Mouse (Mus musculus) embryo, embryonic 11.5 days (tissue): ENCODE measurements around the gene Polh.

Source experiments
- DNase-seq: peaks from one replicate; pipeline ENCODE4 v3.0.0-alpha.2; 2012; ENCODE audit warnings: low read depth, low spot score

The Polh gene

DNA sequence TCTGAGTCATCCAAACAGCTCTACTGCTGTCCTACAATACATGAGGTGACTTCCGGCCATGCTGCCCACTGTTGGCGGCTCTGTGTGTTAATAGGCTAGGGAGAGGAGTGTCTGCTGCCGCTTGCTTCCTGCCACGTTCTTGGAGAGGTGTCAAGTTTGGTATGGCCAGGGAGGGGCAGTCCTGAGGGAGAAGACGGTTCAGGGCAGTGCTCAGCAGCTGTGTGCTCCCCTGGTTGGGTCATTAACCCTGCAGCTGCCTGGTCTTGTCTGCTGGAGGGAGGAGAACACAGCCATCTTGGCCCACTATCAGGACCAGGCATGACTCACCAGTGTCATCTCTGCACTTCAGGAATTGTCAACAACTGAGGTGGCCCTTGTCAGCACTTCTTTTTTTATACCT is 34.1 kb downstream of the Polh start:
- no peak for DNase-seq

DNA sequence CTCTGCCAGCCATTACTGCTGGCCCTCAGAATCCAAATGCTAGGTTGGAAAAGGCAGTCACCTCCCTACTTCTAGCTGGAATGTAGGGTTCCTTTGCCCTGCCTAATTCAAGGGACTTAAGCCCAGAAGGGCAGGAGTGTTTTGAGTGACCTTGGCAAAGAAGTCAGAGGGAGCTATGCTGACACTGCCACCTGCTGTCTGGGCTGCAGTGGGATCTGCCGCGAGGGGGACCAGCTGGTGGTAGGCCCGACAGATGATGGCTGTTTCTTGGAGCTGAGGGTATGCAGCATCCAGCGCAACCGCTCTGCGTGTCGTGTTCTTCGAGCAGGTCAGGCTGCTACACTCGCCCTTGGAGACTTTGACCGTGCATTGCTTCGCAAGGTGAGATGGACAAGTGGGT is 35.4 kb downstream of the Polh start:
- no peak for DNase-seq

DNA sequence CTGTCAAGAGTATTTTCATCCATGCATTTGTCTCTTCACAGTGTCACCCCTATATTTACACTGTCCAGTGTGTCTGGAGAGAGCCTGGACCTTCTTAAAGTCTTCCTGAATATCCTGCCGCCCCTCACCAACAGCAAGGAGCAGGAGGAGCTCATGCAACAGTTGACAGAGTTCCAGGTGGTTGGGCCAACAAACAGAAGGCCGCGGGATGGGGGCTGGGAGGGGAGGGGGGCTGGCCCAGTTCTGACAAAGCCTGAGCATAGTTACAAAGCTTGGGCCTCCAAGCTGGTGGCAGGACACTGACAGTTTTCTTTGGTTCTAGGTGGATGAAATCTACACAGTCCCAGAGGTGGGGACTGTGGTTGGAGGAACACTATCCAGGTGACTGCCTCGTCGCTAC is 36.2 kb downstream of the Polh start:
- no peak for DNase-seq

DNA sequence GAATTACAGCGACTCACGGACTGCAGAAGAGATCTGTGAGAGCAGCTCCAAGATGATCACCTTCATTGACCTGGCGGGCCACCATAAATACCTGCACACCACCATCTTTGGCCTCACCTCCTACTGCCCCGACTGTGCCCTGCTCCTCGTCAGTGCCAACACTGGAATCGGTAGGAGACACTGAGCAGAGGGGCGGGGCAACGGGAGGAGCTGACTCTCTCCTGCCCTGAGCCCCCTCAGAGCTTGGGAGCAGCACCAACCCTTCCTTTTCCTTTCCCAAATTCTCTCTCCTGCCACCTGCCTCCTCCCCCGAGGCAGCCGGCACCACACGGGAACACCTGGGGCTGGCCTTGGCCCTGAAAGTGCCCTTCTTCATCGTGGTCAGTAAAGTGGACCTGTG is 37.0 kb downstream of the Polh start:
- DNase-seq = no peak

DNA sequence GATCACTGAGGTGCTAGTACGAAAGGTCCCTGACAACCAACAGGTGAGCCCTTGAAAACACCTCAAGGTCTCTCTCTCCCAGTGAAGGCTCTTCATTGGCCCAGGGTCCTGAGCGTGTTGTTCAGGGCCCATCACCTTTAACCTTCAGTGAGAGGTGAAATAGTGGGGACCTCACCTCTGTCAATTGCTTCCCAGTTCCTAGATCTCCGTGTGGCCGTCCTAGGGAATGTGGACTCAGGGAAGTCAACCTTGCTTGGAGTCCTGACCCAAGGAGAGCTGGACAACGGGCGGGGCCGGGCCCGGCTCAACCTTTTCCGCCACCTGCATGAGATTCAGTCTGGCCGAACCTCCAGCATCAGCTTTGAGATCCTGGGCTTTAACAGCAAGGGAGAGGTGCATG is 37.7 kb downstream of the Polh start:
- no peak for DNase-seq

DNA sequence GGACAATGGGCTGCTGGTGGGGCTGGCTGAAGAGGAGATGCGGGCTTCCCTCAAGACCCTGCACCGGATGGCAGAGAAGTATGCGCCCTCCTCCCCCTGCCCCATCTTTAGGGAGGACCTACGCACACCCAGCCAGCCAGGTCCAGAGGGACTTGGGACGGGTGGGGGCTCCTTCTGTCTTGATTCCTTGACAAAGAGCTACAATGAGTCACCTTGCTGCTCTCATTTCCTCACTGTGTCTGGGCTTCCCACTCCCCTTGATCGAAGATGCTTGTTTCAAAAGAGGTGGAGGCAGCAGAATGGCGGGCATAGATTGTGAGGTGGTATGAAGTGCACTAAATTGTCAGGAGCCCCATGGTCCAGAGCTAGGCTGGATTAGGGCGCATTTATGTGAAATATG is 38.1 kb downstream of the Polh start:
- no peak for DNase-seq

DNA sequence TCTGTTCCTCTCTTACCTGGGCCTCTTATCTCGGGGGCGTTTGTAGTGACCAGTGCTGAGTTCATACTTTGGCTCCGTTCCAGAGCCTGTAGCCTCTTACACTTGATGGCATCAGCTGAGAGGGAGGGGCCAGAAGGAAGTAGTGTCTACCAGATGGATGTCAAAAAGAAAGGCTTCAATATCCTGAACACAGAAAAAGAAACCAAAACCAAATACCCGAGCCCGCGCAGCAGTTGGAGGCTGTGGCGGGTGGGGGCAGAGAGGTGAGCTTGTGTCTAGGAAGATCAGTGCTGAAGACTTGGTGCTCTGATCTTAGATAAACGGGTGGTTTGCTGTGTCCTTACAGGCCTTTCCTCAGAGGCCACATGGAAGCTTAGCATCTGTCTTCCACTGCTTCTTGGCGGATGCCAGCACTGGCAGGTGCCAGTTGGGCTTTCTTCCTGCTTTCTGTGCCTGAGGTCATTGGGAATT is 39.5 kb downstream of the Polh start:
- no peak for DNase-seq

DNA sequence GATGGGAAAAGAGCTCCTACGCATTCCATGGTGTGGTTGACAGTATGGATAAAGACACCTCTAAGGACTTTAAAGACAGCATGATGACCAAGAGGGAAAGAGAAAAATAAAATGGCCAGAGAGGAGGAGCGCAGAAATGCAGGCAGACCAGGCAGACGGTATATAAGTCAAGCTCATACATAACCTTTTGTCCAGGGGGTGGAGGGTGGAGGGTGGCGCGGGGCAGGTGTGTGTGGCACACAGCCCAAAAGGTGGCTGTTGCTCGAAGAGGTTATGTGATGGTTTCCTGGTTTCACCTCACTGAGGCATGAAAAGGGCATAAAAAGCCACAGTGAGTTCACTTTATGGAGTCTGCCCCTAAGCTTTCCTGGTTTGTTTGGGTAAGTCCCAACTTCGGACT is 39.9 kb downstream of the Polh start:
- DNase-seq = no peak

DNA sequence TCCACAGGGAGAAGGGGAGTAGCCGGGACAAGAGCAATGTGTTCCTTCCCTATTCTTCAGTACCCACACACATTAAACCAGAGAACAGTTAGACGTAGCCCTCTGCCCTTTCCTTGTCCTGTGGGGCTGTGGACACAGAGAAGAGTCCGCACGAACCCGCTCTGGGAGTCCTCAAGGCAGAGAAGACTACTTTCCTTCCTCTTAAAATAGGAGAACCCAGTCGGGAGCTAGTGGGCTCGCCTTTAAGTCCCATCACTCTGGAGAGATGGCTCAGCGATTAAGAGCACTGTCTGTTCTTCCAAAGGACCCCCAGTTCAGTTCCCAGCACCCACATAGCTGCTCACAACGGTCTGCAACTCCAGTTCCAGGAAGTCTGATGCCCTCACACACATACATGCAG is 40.7 kb downstream of the Polh start:
- no peak for DNase-seq

DNA sequence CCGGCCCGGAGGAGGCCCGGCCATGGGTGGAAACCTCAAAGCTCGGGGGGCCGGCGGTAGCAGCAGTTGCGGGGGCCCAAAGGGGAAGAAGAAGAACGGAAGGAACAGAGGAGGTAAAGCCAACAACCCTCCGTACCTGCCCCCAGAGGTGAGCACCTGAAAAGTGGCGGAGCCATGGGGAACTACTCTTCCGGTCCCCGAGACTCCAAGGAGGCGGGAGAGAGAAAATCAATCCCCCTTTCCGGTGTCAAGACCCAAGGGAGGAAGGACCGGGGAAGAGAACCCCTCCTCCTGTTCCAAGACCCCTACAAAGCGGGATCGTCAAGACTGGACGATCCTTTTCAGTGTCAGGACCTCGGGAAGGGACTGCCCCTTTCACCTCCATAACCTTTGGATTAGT is 41.3 kb downstream of the Polh start:
- no peak for DNase-seq

DNA sequence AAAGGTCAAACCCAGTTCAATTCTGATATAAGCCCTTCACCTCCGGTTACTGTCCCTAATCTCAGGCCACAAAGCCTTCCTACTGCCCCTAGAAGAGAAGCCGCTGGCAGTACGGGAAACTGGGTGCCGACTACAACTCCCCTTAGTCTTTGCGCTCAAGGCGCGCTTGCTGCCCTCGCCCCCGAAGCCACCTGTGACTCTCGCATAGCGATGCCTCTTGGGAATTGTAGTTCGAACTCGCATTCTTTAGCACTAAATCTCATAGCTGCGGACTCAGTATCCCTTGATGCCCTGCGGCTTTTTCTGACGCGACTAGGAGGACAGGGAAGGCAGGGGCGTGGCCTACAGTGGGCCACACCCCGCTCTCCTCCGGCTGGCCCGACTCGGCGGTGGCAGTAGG is 41.8 kb downstream of the Polh start, which contains the start of gene Gtpbp2:
TSS of gene Gtpbp2 (plus strand) at position 347 of the 400 bp plus-strand sequence.
- DNase-seq = peak; percentile 99

DNA sequence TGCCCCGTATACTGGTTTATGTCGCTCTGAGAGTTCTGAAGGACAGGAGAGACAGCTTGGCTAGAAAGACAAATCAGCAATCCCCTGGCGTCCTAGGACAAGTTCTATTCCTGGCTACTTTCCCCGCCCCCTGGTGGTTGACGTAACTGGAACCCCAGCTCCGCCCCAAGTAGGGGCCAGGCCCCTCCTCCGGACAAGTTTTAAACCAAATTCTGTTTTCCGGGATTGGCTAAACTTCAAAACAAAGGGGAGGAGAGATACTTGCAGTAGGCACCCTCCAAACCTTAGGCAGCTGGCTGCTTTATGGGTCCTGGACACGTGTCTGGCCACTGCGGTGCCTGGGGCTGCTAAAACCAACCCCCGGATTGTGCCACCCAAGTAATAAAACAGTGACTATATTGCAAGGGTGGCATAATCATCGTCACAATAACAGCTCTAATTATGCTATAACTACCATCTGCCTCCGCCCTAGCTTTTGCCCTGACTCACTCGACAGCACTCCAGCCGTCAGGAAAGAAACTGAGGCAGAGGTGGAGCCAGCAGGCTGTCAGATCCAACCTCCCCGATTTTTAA is 42.3 kb downstream of the Polh start:
- DNase-seq = peak; percentile 81

DNA sequence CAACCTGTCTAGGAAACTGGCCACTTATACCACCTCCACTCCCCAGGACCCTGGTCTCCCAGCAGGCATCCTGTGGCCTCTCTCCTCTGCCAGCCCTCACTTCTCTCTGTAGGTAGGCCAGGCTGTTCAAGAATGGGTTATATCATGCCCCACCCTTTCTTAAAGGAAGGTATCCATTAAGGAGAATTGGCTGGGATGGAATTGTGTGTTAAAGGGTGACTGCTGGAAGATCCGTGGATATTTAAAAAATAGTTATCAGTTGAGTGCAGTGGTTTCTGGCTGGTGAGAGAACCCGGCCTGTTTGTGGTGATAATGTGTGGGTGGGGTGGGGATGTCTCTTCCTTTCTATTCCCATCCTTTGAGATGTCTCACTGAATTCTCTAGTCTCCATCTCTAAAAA is 43.2 kb downstream of the Polh start:
- no peak for DNase-seq

DNA sequence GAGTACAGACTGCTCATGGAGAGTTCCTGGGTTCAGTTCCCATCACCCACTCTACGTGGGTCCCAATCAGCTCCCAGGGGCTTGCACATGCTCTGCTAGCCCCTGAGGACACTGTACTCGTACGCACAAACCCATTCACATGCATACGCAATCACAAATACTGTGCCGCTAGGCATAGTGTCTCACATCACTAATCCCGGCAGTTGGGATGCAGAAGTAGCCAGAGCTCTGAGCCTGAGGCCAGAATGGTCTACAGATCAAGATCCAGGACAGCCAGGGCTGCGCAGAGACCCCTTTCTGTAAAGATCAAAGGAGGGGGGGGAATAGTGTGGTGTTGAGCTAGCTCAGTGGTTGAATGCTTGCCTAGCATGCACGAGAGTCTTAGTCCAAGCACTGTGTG is 45.3 kb downstream of the Polh start:
- DNase-seq = no peak

DNA sequence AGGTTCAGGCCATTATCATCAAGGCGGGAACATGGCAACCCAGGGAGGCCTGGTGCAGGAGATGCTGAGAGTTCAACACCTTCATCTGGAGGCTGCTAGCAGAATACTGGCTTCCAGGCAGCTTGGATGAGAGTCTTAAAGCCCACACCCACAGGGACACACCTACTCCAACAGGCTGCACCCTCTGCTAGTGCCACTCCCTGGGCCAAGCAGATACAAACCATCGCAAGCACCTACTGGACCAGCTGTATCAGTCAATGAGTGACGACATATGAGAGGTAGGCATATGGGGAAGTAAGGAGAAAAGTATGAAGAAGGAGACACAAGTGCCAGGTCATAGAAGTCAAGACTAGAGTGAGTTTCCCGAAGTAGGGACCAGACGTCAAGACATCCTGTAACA is 45.8 kb downstream of the Polh start:
- DNase-seq = no peak

DNA sequence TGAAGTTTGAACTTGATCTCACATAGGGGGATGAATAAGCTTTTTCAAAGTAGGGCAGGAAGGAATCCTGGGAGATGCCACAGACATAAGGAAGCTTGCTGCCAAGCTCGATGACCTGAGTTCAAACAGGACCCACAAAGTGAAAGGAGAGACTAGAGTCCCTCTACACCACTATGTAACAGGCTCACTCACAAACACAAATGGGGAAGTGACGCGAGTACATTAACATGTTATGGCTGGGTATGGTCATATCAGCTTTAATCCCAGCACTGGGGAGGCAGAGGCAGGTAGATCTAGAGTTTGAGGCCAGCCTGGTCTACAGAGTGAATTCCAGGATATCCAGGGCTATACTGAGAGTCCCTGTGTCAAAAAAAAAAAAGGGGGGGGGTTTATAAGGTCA is 48.1 kb downstream of the Polh start:
- no peak for DNase-seq

DNA sequence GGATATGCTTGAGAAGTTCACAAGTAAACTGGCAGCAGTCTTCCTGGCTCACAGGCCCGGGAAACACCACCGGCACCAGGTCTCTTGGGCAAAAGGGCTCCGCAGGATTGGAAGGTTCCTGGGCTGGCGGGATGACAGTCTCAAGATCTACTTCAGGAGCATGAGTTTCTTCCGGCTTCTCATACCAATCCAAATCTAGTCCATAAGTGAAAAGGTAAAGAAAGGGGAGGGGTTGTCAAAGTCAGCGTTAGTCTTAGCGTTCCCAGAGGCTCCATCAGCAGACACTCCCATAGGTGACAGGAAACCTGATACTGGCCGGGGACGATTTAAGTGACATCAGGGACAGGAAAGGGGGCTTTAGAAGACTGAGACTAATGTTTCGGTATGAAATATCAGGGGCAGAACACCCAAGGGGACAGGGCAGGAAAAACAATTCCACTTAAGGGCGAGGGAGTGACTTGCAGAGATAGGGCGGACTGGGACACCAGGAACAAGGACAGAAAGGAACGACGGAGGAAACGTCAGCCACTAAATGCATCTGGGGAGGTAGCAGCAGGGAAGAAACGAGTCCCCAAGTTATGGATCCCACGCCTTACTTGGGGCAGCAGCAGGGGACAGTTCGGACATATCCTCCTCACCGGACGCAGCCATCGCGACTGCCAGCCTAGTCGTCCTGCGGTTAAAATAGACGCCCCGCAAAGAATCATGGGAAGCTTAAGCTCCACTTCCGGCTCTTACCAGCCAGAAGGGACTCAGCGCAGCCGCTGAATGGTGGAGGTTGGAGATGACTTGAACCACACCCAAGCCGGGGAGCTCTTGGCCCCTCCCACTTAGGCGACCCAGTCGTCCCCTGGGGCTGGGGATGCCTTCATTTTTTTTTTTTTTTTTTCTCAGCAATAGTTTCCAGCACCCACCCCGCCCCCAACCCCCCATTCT is 49.3 kb downstream of the Polh start, which contains the start of gene Mad2l1bp:
TSS of gene Mad2l1bp (minus strand) at position 707 of the 936 bp plus-strand sequence.
- peak; percentile 83 for DNase-seq

DNA sequence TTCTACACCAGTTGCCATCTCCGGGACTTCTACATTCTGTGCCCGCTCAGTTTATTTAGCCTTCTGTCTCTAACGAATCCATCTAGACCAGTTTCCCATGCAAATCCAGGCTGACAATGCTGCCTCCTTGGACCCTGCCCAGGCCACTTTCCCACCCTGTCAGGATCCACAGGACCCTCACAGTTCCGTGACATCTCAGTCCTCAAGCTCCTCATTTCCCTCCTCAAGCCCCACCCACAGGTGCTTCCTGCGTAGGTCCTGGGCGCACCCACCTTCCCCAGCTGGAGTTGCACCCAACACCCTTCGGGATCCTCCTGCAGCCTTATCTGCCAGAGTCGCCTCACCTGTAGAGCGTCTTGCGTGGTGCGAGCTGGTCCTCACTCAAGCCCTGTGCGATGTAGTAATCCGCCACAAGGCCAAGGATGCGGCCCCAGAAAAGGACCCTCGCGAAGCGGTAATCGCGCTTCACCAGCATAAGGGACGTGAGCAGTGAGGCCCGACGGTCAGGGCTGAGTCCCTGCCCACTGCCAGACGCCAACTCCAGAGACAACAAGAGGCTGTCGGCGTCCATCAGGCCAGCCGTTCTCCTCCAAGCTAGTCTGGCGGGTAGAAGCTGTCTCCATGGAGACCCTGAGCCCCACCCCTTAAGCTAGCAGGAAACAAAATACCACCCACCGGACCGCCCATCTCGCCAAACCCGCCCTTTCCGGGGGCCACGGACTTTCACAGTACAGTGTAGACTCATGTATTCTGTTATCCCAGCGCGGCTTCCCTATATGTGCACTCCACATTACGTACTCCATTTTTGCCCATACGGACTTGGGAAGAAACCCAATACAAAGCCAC is 58.6 kb downstream of the Polh start, which contains the start of gene Rsph9:
TSS of gene Rsph9 (minus strand) at position 639 of the 846 bp plus-strand sequence.
- DNase-seq = peak; percentile 66

DNA sequence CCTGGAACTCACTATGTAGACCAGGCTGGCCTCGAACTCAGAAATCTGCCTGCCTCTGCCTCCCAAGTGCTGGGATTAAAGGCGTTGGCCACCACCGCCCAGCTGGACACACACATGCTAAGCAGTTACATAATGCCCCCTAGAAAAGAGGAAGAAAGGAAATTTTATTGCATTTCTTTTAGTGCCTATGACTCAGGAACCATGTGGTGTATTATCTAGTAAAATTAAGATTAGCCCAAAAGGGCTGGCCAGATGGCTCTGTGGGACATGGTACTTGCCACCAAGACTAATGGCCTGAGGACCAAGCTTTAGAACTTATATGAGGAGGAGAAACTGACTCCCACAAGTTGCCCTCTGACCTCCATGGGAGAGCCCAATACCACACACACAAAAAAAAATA is 62.6 kb downstream of the Polh start:
- DNase-seq = no peak

DNA sequence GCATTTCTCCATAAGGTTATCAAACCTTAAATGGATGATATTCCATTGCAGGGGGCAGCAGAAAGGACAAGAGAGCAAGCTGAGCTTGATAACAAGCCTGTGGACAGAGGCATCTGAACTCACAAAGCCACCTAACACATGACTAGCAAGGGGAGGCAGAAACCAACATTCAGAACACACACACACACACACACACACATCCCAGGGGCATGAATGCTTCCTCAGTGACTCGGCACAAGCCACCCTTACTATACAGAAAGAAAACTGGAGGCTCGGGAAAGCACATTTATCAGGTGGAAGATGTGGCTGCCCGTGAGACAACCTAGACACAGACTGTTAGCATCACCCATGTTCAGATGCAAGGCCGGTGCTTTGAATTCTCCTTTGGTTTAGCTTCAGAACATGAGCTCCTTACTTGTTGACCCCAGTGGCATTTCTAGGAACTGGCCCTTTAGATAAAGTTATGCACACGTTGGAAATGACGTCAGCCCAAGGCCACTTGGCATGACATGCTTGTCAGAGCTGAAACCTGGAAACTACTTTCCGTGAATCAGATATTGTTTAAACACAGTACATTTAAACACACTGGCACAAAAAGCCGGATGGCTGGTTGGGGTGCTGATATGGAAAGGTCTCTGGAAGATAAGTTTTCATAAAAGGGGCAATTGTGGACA is 63.7 kb downstream of the Polh start:
- DNase-seq = no peak

DNA sequence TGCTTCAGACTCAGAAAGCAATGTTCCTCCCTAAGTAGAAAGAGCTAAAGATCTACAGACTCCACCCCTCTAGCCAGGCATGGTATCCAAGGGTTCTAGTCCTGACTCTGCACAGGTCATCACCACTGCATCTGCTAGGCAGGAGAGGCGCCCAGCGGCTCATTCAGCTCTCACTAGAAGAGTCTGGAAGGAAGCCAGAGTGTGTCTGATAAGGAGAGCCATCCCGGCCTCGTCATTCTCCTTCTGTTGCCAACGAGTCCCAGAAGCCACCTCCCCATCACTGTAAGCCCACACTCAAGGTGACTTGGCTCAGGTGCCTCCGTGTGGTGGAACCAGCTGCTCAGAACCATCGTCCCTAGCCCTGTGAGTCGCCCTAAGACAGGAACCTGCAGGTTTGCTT is 69.6 kb downstream of the Polh start:
- no peak for DNase-seq
